Mouse (Mus musculus) brown adipose tissue, adult 24 weeks (tissue): Measurements from ENCODE around the gene Mfsd12. TPM values are rescaled to one million over a fixed set of nuclear protein-coding genes. Genes with fewer than 3 reads are reported as not detected.

Source experiments
- H3K27ac ChIP-seq: fragments of 200-500 bp; replicated peaks from 2 replicates; pipeline ENCODE4 v1.5.1; 2012; ENCODE audit warnings: low read depth, mild to moderate bottlenecking, low read length
- H3K4me1 ChIP-seq: fragments of 200-500 bp; 2 replicates; pipeline ENCODE4 v1.6.1; 2012; ENCODE audit warnings: low read length, mixed read lengths; ENCODE audit not compliant: control insufficient read depth, insufficient read depth, insufficient read length
- H3K4me3 ChIP-seq: fragments of 200-500 bp; 2 replicates; pipeline ENCODE4 v1.5.1; 2012; ENCODE audit warnings: low read depth, mild to moderate bottlenecking, low read length, moderate library complexity; ENCODE audit not compliant: insufficient read depth
- polyA plus RNA-seq: library from polyadenylated mRNA; stranded (reverse); fragments of >200 nt; gene quantifications from 2 replicates; pipeline ENCODE4 v1.2.4, GENCODE M21; 2012; ENCODE audit not compliant: missing spikeins, insufficient read depth, insufficient read length

Mfsd12 gene
- 8.3 and 11.5 TPM in 2 replicates for polyA plus RNA-seq

GRCm38 (mm10) chr10:81356991-81357844, at the start of gene Mfsd12:
Gene Mfsd12 (plus strand): TSS chr10:81357491.
- Histone ChIP-seq H3K27ac (peak within 1 kb of the TSS; percentile 54), H3K4me1 (peaks cover 9% of the 10 kb centered on the region; the same call in 1 of the 2 replicates), H3K4me3 (peak within 1 kb of the TSS; percentile 82)

DNA sequence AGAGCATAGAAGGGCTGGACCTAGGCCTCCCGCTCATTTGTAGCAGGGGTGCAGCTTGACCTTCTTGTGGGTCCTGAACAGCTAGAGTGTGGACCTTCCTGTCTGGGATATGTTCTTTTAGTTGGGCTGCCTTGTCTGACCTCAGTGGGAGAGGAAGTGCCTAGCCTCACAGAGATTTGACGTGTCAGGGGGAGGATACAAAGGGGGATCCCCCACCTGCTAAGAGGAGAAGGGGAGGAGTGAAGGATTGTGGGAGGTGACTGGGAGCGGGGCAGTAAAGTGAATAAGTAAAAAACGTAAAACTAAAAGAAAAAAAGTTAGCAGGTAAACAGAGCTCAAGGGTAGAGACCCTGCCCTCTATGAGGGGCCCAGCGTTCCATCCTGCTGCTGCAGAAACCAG, 47.7 kb upstream of the Mfsd12 start:
- Histone ChIP-seq H3K4me3 (no peak overlapping the region), H3K27ac (no peak overlapping the region), H3K4me1 (no peaks in the 10 kb centered on the region)

DNA sequence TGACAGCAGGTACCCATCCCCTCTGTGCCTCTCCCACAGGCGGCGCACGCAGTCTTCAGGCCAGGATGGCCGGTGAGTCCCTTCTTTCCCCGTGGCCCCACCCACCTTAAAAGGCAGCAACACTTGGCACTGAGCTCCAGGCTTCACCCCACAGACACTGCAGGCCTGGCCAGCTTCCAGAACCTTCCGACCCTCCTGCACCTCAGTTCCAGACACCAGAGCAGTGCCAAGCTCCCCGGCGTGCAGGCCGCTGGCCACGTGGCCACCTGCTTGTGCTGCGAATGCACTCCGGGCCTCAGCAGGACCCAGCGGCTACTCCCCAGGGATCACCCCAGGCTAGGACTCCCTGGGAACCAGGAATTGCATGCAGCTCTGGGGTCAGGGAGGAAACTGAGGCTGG, 43.7 kb upstream of the Mfsd12 start:
- 0 out of 2 replicates have a peak, but pooled peaks cover 3% of the 10 kb centered on the region for H3K4me1 ChIP-seq
- H3K27ac ChIP-seq, result no peak overlapping the region
- no peak overlapping the region for H3K4me3 ChIP-seq

DNA sequence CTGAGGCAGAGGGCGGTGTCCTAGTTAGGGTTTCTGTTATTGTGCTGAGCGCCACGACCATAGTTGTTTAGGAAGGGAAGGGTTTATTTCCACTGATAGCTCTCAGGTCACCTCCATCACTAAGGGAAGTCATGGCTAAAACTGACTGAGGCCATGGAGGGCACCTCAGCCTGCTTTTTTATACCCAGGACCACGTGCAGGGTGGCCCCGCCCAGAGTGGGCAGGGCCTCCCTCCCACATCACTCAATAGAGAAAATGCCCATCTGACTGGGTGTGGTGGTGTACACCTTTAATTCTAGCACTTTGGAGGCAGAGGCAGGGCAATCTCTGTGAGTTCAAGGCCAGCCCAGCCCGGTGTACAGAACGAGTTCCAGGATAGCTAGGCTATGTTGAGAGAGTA, 43.1 kb upstream of the Mfsd12 start:
- H3K4me1 ChIP-seq, result 0 out of 2 replicates have a peak, but pooled peaks cover 5% of the 10 kb centered on the region
- H3K27ac ChIP-seq, result no peak overlapping the region
- H3K4me3 ChIP-seq, result no peak overlapping the region

DNA sequence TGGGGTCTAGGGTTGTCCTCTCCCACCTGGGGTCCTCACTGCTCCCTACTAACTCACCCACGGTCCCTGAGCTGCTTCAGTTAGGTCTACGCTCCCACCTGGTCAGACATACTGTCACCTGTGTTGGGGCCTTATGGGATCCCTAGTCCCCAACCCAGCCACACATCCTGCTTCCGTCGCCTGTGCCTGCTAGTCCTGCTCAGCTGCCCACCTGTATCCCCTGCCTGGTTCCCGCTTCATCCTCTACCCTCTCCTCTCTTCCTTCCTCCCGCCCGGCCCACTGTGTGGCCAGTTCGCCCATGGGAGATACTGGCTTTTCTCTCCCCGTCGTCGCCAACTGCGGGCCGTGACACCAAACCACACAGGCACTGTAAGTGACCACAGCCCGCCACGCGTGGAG, 41.7 kb upstream of the Mfsd12 start:
- H3K27ac ChIP-seq, result no peak overlapping the region
- no peak overlapping the region for H3K4me3 ChIP-seq
- H3K4me1 ChIP-seq, result peaks cover 11% of the 10 kb centered on the region; the same call in 1 of the 2 replicates

DNA sequence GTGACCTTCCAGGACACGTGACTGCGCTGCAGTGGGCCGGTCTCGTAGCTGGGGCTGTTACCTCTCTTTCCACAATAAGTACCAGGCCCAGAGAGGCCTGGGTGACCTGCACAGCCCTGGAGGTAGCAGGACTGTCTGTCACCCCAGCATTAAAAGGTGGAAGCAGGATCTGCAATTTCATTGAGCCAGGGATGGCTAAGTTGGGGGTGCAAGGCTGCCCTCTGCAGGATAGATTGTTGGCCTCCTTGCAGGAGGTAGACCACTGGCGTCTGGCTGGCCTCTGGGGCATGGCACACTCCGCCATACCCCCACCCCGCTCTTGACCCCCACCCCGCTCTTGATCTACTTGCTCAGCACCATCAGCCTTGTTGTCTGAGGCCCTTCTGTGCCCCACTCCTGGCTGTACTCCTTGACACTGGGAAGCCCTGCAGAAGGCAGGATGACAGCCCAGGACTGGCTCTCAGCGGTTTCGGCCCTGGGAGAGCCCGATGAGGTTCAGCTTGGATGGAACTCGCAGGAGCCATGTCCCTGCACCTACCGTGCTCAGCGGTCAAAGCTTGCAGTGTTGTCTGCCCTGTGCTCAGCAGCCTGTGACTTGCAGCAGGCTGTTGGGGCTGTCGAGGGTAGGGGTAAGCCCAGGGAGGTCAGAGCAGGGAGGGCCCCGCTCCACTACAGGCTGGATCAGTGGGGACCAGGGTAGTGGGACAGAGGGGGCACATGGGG, 40.8 kb upstream of the Mfsd12 start:
- Histone ChIP-seq H3K4me3 (no peak overlapping the region), H3K4me1 (peaks cover 11% of the 10 kb centered on the region; the same call in 1 of the 2 replicates), H3K27ac (no peak overlapping the region)

DNA sequence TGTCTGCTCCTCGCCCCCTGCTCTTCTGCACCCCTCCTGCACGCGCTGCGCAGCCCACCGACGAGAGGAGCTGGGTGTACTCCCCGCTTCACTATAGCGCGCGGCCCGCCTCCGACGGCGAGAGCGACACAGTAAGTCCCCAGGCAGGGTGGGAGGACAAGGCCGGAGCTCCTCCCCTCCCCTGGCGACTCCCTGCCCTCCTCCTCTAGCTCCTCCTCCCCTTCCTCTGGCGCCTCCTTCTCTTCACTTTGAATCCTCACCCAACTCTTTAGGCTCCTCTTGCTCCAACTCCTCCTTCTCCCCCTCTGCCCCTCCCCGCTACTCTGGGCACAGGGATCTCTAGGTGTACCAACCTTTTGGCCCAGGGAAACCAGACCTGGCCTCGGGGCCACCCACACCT, 40.0 kb upstream of the Mfsd12 start:
- no peak overlapping the region for H3K27ac ChIP-seq
- peak overlapping the region; percentile 38; the same call in 1 of the 2 replicates for H3K4me3 ChIP-seq
- H3K4me1 ChIP-seq, result peaks cover 13% of the 10 kb centered on the region; the same call in 1 of the 2 replicates

DNA sequence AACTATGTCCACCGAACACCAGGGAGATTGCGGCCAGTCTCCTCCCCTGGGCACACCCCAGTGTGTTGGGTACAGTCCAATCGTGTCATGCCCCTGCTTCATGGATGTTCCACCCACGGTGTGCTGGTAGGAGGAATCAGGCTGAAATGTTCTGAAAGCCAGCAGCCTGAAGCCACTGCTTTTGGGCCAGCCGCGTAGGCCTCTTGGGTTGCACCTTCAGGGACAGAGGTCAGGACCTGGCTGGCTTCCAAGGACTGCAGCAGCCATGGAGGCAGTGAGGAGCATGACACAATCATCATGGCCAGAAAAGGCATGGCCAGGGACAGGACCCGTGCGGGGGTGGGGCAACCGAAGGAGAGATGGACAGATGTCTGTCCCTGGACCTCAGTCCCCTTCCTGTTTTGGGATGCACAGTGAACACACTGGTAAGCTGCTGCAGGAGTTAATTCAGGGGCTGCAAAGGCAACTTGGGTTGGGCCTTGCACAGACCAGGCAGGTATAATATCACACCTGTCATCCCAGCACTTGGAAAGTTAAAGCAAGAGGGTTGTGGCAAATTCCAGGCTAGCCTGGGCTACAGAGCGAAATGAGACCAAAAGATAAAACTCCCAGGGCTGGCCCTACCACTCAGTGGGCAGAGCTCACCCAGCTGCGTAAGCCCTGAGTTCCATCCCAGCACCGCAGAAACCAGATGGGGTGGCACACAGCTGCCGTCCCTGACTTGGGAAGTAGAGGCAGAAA, 38.5 kb upstream of the Mfsd12 start:
- H3K27ac ChIP-seq, result peak overlapping the region; percentile 78; the same call in 1 of the 2 replicates
- H3K4me1 ChIP-seq, result peaks cover 13% of the 10 kb centered on the region; the same call in 1 of the 2 replicates
- no peak overlapping the region for H3K4me3 ChIP-seq

GRCm38 (mm10) chr10:81319330-81319699, 38.0 kb upstream of the Mfsd12 start:
- peak overlapping the region; percentile 60 for H3K4me3 ChIP-seq
- peak overlapping the region; percentile 78 for H3K27ac ChIP-seq
- H3K4me1 ChIP-seq, result peaks cover 13% of the 10 kb centered on the region; the same call in 1 of the 2 replicates

DNA sequence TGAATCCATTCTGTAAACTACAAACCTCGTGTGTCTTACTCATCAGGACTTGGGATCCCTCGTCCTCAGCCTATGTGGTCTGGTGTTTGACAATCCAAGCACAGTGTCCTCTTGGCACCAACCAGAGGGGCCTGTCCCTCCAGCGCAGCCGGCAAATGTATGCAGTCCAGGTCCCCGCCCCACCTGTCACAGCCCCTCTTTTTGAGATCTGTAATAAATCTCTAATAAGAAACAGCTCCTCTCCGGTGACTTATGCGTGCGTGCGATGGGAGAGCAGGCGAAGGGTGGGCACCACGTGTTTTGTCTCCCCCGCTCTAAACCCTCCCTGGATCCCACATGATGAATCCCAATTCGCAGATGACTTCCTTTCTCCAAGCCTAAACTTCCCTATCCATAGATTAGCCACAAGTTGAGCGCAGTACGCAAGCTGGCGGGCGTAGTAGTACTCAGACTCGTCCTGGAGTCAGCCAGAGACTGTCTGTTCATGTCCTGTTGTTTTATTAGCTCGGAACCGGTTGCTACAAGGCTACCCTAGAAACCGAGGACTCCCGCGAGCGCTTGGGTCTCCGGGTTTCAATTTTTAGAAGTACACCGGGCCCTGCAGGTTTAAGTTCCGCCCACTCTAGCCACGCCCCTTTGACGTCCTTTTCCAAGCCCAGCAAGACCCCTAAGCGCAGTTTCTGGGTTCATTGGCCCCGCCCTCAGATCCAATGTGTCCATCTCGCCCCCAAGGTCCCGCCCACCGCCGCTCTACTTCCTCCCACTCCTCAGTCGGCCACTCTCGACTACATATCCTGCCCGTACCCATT, 37.3 kb upstream of the Mfsd12 start:
- Histone ChIP-seq H3K27ac (peak overlapping the region; percentile 78), H3K4me1 (peaks cover 13% of the 10 kb centered on the region; the same call in 1 of the 2 replicates), H3K4me3 (peak overlapping the region; percentile 60)

- H3K4me1 ChIP-seq, result peaks cover 13% of the 10 kb centered on the region; the same call in 1 of the 2 replicates
- H3K4me3 ChIP-seq, result peak within 1 kb of the TSS; percentile 84
- H3K27ac ChIP-seq, result peak within 1 kb of the TSS; percentile 97
Measured at GRCm38 (mm10) chr10:81320550-81321347, 36.5 kb upstream of the Mfsd12 start, which contains the start of gene Cactin. Gene Cactin (plus strand): TSS chr10:81321103.

DNA sequence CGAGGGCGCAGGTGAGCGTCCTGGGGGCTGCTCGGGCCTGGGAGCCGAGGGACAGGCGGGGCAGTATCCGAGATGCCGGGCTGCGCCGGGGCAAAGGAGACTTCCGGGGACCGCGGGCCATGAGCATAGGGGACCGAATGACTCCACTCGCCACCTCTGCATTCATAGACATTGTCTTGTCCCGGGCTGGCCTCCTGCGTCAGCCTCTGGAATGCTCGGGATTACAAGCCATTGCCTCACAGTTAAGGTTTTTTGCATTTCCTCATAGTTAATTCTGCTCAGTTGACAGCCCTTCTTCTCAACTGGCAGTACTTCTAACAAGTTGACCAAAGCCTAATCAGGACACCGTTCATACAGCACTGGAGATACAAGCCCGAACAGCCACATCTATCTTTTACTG, 35.9 kb upstream of the Mfsd12 start:
- Histone ChIP-seq H3K4me3 (peak overlapping the region; percentile 84), H3K4me1 (peaks cover 13% of the 10 kb centered on the region; the same call in 1 of the 2 replicates), H3K27ac (peak overlapping the region; percentile 50)

- Histone ChIP-seq H3K27ac (no peak overlapping the region), H3K4me1 (peaks cover 18% of the 10 kb centered on the region), H3K4me3 (no peak overlapping the region; the same call in 1 of the 2 replicates)
Measured at GRCm38 (mm10) chr10:81322444-81322843, 34.8 kb upstream of the Mfsd12 start.
